Mouse (Mus musculus) liver, postnatal 0 days (tissue): ENCODE results near the gene Ano10. TPM values are rescaled to one million over a fixed set of nuclear protein-coding genes. Genes with fewer than 3 reads are reported as not detected.

ENCODE experiments used
- ATAC-seq: fragments of 200-750 bp; cut with Nextera tagmentation; 2 replicates; pipeline ENCODE4 v1.8.0; 2017; ENCODE audit warnings: mild to moderate bottlenecking, moderate library complexity
- DNase-seq: peaks from one replicate; pipeline ENCODE4 v3.0.0-alpha.2; 2016
- H3K27ac ChIP-seq: fragments of 300-500 bp; sonication (generic); 2 replicates; pipeline ENCODE4 v1.5.1; 2014; ENCODE audit warnings: antibody characterized with exemption, moderate library complexity, mild to moderate bottlenecking, low read depth
- H3K27me3 ChIP-seq: fragments of 300-500 bp; sonication (generic); 2 replicates; pipeline ENCODE4 v1.6.1; 2014; ENCODE audit warnings: low read length, control low read depth, mixed read lengths; ENCODE audit not compliant: insufficient read depth
- H3K36me3 ChIP-seq: fragments of 300-500 bp; sonication (generic); replicated peaks from 2 replicates; pipeline ENCODE4 v1.6.1; 2014; ENCODE audit warnings: mild to moderate bottlenecking, control low read depth, low read length, moderate library complexity, mixed read lengths; ENCODE audit not compliant: insufficient read depth
- H3K4me1 ChIP-seq: fragments of 300-500 bp; sonication (generic); 2 replicates; pipeline ENCODE4 v1.6.1; 2014; ENCODE audit warnings: antibody characterized with exemption, mild to moderate bottlenecking, control low read depth; ENCODE audit not compliant: insufficient read depth
- H3K4me2 ChIP-seq: fragments of 300-500 bp; sonication (generic); 2 replicates; pipeline ENCODE4 v1.6.1; 2014; ENCODE audit warnings: low read depth, mild to moderate bottlenecking, low read length, moderate library complexity, mixed read lengths
- H3K4me3 ChIP-seq: fragments of 300-500 bp; sonication (generic); 2 replicates; pipeline ENCODE4 v1.5.1; 2014; ENCODE audit warnings: low read depth, low read length
- H3K9ac ChIP-seq: fragments of 300-500 bp; sonication (generic); replicated peaks from 2 replicates; pipeline ENCODE4 v1.6.1; 2014; ENCODE audit warnings: mild to moderate bottlenecking, moderate library complexity
- H3K9me3 ChIP-seq: fragments of 300-500 bp; sonication (generic); 2 replicates; pipeline ENCODE4 v1.6.1; 2016; ENCODE audit warnings: mild to moderate bottlenecking, control low read depth, low read length, mixed read lengths
- CTCF ChIP-seq: sonication (generic); IDR thresholded peaks from 2 replicates; pipeline ENCODE4 v1.5.1; 2016; ENCODE audit warnings: antibody characterized with exemption, low read depth
- EP300 ChIP-seq: IDR thresholded peaks from 2 replicates; pipeline ENCODE4 v1.6.1; 2016; ENCODE audit warnings: antibody characterized with exemption, low read depth, mild to moderate bottlenecking
- WGBS: fragments of 180-500 bp; shearing (Covaris S2); extraction: QIAGEN DNeasy Blood & Tissue Kit; methylation state at CpG from one replicate; pipeline ENCODE4 v1.1.7; 2014; ENCODE audit not compliant: insufficient replicate concordance; 5-methylcytosine and 5-hydroxymethylcytosine counted together
- polyA plus RNA-seq: library from polyadenylated mRNA; unstranded; fragments of >200 nt; fragmentation: Nextera tagmentation; extraction: Ambion mirVana; gene quantifications from 2 replicates; pipeline ENCODE4 v1.2.1, GENCODE M21; 2015

Ano10 gene
- polyA plus RNA-seq, 1 experiment from 2014 or later: 13.7 TPM

GRCm38 (mm10) chr9:122193361-122193760 lies 100.9 kb downstream of the Ano10 start:
- Histone ChIP-seq H3K4me2 (no peak overlapping the region), H3K4me3 (no peak overlapping the region), H3K27ac (no peak overlapping the region), H3K36me3 (0 out of 2 replicates have a peak, but pooled peaks cover 7% of the 10 kb centered on the region), H3K27me3 (no peaks in the 10 kb centered on the region), H3K4me1 (peaks cover 12% of the 10 kb centered on the region), H3K9me3 (no peaks in the 10 kb centered on the region), H3K9ac (peak overlapping the region; percentile 26; the same call in 1 of the 2 replicates)
- ATAC-seq (no peak), DNase-seq (no peak)
- 61% methylated on average over 5 of the region's 5 CpGs for WGBS
- TF ChIP-seq CTCF (no peak), EP300 (no peak)

- TF ChIP-seq CTCF (peak; percentile 55), EP300 (no peak)
- Histone ChIP-seq H3K4me2 (no peak overlapping the region), H3K9me3 (no peaks in the 10 kb centered on the region), H3K36me3 (0 out of 2 replicates have a peak, but pooled peaks cover 2% of the 10 kb centered on the region), H3K9ac (no peak overlapping the region), H3K27ac (no peak overlapping the region), H3K27me3 (no peaks in the 10 kb centered on the region), H3K4me3 (no peak overlapping the region), H3K4me1 (peaks cover 36% of the 10 kb centered on the region)
- 15% methylated on average over 1 of the region's 1 CpGs for WGBS
- ATAC-seq: peak; percentile 80
- peak; percentile 41 for DNase-seq
Observed at GRCm38 (mm10) chr9:122188724-122189123, 105.5 kb downstream of the Ano10 start.

DNA sequence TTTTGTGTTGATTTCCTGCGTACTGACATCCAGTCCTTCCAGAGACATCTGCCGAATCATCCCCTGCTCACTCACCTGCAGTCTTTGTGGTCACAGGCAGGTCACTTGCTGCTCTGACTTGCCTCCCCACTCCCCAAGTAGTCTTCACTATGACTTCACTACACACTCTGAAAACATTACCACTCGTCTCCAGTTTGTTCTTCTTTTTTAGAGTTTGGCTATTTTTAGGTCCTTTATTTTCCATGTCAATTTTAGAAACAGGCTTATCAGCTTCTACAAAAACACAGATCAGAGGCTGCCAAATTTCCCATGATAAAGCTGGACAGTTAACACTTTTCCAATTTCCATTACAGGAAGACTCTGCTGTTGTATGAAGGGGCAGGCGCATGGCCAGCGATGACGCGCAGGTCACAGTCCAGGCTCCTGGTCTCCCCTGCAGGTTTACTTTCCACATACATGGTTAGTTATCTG lies 106.7 kb downstream of the Ano10 start:
- peak; percentile 26; the same call in 1 of the 2 replicates for ATAC-seq
- H3K27ac ChIP-seq: peak overlapping the region; percentile 23; the same call in 1 of the 2 replicates
- no peak overlapping the region for H3K4me3 ChIP-seq
- WGBS: 50% methylated on average over 7 of the region's 7 CpGs
- peaks cover 32% of the 10 kb centered on the region for H3K4me1 ChIP-seq
- H3K27me3 ChIP-seq: no peaks in the 10 kb centered on the region
- TF ChIP-seq EP300 (no peak), CTCF (no peak)
- DNase-seq: peak; percentile 45
- H3K36me3 ChIP-seq: 0 out of 2 replicates have a peak, but pooled peaks cover 2% of the 10 kb centered on the region
- H3K9me3 ChIP-seq: no peaks in the 10 kb centered on the region
- H3K4me2 ChIP-seq: no peak overlapping the region
- H3K9ac ChIP-seq: no peak overlapping the region

DNA sequence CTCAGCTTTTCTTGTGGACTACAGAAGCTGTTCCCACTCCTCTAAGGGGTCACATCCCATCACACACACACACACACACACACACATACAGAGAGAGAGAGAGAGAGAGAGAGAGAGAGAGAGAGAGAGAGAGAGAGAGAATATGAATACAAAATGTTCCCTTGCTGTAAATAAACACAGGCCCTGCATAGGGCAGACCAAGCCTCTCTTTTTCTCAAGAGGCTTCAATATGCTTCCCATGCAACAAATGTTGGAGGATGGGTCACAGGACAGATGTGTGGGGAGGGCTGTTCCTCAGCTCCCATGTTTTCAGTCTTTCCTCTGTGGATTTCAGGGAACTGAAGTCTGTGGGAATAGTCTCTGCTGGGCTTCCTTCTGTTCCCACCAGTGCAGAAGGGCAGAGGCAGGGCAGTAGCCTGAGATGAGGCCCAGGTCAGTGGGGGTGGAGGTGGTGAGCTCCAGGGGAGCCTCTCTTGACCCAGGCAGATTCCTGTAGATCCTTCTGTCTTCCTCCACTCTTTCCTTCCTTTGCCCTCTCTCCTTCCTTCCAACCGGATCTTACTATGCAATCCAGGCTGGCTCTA lies 107.5 kb downstream of the Ano10 start:
- Histone ChIP-seq H3K27ac (peak overlapping the region; percentile 23; the same call in 1 of the 2 replicates), H3K27me3 (no peaks in the 10 kb centered on the region), H3K9me3 (no peaks in the 10 kb centered on the region), H3K4me1 (peaks cover 32% of the 10 kb centered on the region), H3K9ac (no peak overlapping the region), H3K4me2 (no peak overlapping the region), H3K4me3 (no peak overlapping the region), H3K36me3 (0 out of 2 replicates have a peak, but pooled peaks cover 2% of the 10 kb centered on the region)
- DNase-seq (no peak), ATAC-seq (no peak)
- WGBS: 64% methylated on average over 1 of the region's 1 CpGs
- TF ChIP-seq CTCF (no peak), EP300 (no peak)

DNA sequence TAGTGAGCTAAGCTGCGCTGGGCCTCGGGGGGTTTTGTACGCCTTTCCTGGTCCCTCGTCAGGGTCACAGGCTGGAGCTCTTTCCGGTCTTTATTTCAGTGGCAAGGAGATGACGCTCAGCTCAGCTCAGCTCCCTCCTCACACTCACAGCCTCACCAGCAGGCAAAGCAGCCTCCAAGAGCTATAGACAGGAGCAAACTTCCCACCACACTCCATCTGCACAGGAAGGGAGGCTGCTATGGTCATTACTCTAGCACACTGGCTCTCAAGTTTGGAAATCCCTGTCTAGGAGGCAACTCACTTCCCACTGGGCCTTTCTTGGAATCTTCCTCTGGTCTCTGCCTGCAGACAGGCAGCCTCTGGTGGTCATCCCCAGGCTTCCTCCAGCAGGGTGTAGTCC lies 108.3 kb downstream of the Ano10 start:
- Histone ChIP-seq H3K4me2 (no peak overlapping the region), H3K36me3 (0 out of 2 replicates have a peak, but pooled peaks cover 2% of the 10 kb centered on the region), H3K27me3 (no peaks in the 10 kb centered on the region), H3K4me3 (no peak overlapping the region), H3K4me1 (peaks cover 32% of the 10 kb centered on the region), H3K27ac (peak overlapping the region; percentile 44; the same call in 1 of the 2 replicates), H3K9me3 (no peaks in the 10 kb centered on the region), H3K9ac (no peak overlapping the region)
- TF ChIP-seq CTCF (no peak), EP300 (no peak)
- DNase-seq (no peak), ATAC-seq (no peak)
- WGBS: 84% methylated on average over 6 of the region's 6 CpGs

GRCm38 (mm10) chr9:122185061-122185460 lies 109.2 kb downstream of the Ano10 start:
- Histone ChIP-seq H3K27me3 (no peaks in the 10 kb centered on the region), H3K9ac (no peak overlapping the region), H3K9me3 (no peaks in the 10 kb centered on the region), H3K4me1 (peaks cover 32% of the 10 kb centered on the region), H3K36me3 (0 out of 2 replicates have a peak, but pooled peaks cover 2% of the 10 kb centered on the region), H3K27ac (no peak overlapping the region), H3K4me3 (no peak overlapping the region), H3K4me2 (no peak overlapping the region)
- WGBS: 8% methylated on average over 2 of the region's 2 CpGs
- peak; percentile 82 for DNase-seq
- peak; percentile 71 for ATAC-seq
- no peak for TF ChIP-seq EP300
- peak; percentile 87 for TF ChIP-seq CTCF
